Mouse (Mus musculus) heart, postnatal 0 days (tissue): ENCODE data around the gene Nmnat2. TPM values are rescaled to one million over a fixed set of nuclear protein-coding genes. Genes with fewer than 3 reads are reported as not detected.

Experiments
- ATAC-seq: fragments of 200-750 bp; cut with Nextera tagmentation; 2 replicates; pipeline ENCODE4 v1.8.0; 2017; ENCODE audit warnings: low read depth, moderate number of reproducible peaks, moderate library complexity; ENCODE audit not compliant: insufficient read depth
- DNase-seq: peaks from one replicate; pipeline ENCODE4 v3.0.0-alpha.2; 2016; ENCODE audit warnings: low spot score
- H3K27ac ChIP-seq: fragments of 300-500 bp; sonication (generic); 2 replicates; pipeline ENCODE4 v1.5.1; 2014; ENCODE audit warnings: low read depth, mild to moderate bottlenecking
- H3K27me3 ChIP-seq: fragments of 300-500 bp; sonication (generic); 2 replicates; pipeline ENCODE4 v1.6.1; 2014; ENCODE audit warnings: low read length, mixed read lengths; ENCODE audit not compliant: control insufficient read depth, insufficient read depth
- H3K36me3 ChIP-seq: fragments of 300-500 bp; sonication (generic); replicated peaks from 2 replicates; pipeline ENCODE4 v1.6.1; 2014; ENCODE audit warnings: low read length, mixed read lengths; ENCODE audit not compliant: control insufficient read depth, insufficient read depth
- H3K4me1 ChIP-seq: fragments of 300-500 bp; sonication (generic); 2 replicates; pipeline ENCODE4 v1.6.1; 2014; ENCODE audit warnings: antibody characterized with exemption; ENCODE audit not compliant: control insufficient read depth, insufficient read depth
- H3K4me2 ChIP-seq: fragments of 300-500 bp; sonication (generic); 2 replicates; pipeline ENCODE4 v1.6.1; 2014; ENCODE audit warnings: low read depth, mild to moderate bottlenecking, low read length, moderate library complexity
- H3K4me3 ChIP-seq: fragments of 300-500 bp; sonication (generic); 2 replicates; pipeline ENCODE4 v1.5.1; 2014; ENCODE audit warnings: low read depth, low read length
- H3K9ac ChIP-seq: fragments of 300-500 bp; sonication (generic); replicated peaks from 2 replicates; pipeline ENCODE4 v1.6.1; 2014; ENCODE audit warnings: low read depth, low read length, mixed read lengths
- H3K9me3 ChIP-seq: fragments of 300-500 bp; sonication (generic); replicated peaks from 2 replicates; pipeline ENCODE4 v1.6.1; 2016; ENCODE audit warnings: low read length; ENCODE audit not compliant: control insufficient read depth
- CTCF ChIP-seq: IDR thresholded peaks from 2 replicates; pipeline ENCODE4 v1.5.1; 2016; ENCODE audit warnings: antibody characterized with exemption, control low read depth, low read depth
- EP300 ChIP-seq: IDR thresholded peaks from 2 replicates; pipeline ENCODE4 v1.6.1; 2016; ENCODE audit warnings: antibody characterized with exemption, low read depth
- WGBS: fragments of 180-500 bp; shearing (Covaris S2); extraction: QIAGEN DNeasy Blood & Tissue Kit; methylation state at CpG from one replicate; pipeline ENCODE4 v1.1.7; 2014; 5-methylcytosine and 5-hydroxymethylcytosine counted together
- polyA plus RNA-seq: library from polyadenylated mRNA; unstranded; fragments of >200 nt; fragmentation: Nextera tagmentation; extraction: Ambion mirVana; gene quantifications from 2 replicates; pipeline ENCODE4 v1.2.1, GENCODE M21; 2015
- total RNA-seq: library from RNA; depleted of rRNA; stranded (reverse); fragments of >200 nt; gene quantifications from 2 replicates; pipeline ENCODE4 v1.2.3, GENCODE M21; 2014; ENCODE audit warnings: low replicate concordance

The Nmnat2 gene
- total and polyA plus RNA-seq, 2 experiments from 2014 or later: 0.57 to 0.69 TPM

GRCm38 (mm10) chr1:153064784-153065390, 110.1 kb downstream of the Nmnat2 start:
- H3K27ac ChIP-seq: peak overlapping the region; percentile 66
- no peak for DNase-seq
- no peak for TF ChIP-seq CTCF
- no peak for TF ChIP-seq EP300
- 0 out of 2 replicates have a peak, but pooled peaks cover 6% of the 10 kb centered on the region for H3K4me1 ChIP-seq
- H3K4me2 ChIP-seq: no peak overlapping the region
- H3K36me3 ChIP-seq: no peaks in the 10 kb centered on the region
- no peak overlapping the region for H3K4me3 ChIP-seq
- no peaks in the 10 kb centered on the region for H3K27me3 ChIP-seq
- no peak overlapping the region for H3K9ac ChIP-seq
- WGBS: 76% methylated on average over 9 of the region's 9 CpGs
- 0 out of 2 replicates have a peak, but pooled peaks cover 4% of the 10 kb centered on the region for H3K9me3 ChIP-seq
- no peak for ATAC-seq

DNA sequence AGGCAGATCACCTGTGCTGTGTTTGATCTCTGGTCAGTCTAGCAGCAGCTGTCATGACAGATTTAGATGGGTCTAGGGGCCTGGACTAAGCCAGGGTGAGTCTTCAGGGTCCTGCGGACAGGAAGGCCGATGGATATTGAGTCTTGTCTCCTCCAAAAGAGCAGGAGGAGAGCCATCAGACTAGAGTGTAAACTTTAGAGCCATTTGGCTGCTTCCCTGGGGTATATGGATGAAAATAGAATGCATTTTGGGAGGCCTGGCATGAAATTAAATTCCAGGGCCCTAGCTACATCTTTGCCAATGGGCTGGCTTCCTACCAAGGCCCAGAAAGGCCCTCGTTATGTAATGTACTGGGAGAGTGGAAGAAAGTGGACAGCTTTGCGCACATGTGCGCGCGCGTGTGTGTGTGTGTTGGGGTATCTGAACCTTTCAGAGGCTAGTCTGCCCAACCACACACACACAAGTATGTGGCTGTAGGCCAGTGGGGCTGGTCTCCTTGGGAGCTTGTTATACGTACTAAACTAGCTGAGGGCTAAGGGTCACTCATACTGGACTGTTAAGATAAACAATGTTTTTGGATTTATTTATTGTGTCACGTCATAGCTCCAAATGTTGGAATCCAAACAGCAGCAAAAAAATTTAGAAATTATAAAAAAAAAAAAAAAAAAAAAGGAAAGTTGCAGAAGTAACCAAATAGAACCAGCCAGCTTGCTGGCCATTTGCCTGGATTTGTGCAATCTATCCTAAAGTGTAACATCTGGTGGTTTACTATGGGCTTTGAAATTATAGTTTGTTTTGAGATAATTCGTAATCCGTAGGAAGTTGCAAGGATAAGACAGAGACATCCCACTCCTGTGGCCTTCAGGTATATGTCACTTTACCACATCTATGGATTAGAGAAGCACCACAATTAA, 110.9 kb downstream of the Nmnat2 start:
- no peaks in the 10 kb centered on the region for H3K36me3 ChIP-seq
- no peak overlapping the region for H3K4me2 ChIP-seq
- DNase-seq: peak; percentile 34
- H3K9ac ChIP-seq: no peak overlapping the region
- 0 out of 2 replicates have a peak, but pooled peaks cover 6% of the 10 kb centered on the region for H3K4me1 ChIP-seq
- no peaks in the 10 kb centered on the region for H3K27me3 ChIP-seq
- TF ChIP-seq EP300: no peak
- no peak for TF ChIP-seq CTCF
- 0 out of 2 replicates have a peak, but pooled peaks cover 4% of the 10 kb centered on the region for H3K9me3 ChIP-seq
- H3K27ac ChIP-seq: peak overlapping the region; percentile 66
- WGBS: 69% methylated on average over 12 of the region's 12 CpGs
- no peak overlapping the region for H3K4me3 ChIP-seq
- peak; percentile 75 for ATAC-seq

DNA sequence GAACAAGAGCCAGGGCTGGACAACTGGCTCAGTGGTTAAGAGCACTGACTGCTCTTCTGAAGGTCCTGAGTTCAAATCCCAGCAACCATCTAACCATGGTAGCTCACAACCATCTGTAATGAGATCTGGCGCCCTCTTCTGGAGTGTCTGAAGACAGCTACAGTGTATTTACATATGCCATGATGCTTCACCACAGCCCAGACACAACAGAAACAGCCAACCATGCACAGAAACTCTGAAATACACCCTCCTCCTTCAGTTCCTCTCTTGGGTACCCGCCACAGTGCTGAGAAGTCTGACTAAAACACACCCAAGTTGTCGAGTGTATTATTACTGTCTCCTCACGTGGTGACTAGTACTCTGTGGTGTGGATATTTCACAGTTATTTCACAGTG, 111.6 kb downstream of the Nmnat2 start:
- no peak overlapping the region for H3K4me3 ChIP-seq
- WGBS: 80% methylated on average over 4 of the region's 4 CpGs
- no peak overlapping the region for H3K4me2 ChIP-seq
- H3K27me3 ChIP-seq: 0 out of 2 replicates have a peak, but pooled peaks cover under 1% of the 10 kb centered on the region
- no peak for ATAC-seq
- H3K4me1 ChIP-seq: 0 out of 2 replicates have a peak, but pooled peaks cover 6% of the 10 kb centered on the region
- DNase-seq: no peak
- no peaks in the 10 kb centered on the region for H3K36me3 ChIP-seq
- H3K27ac ChIP-seq: no peak overlapping the region
- no peak for TF ChIP-seq EP300
- TF ChIP-seq CTCF: peak; percentile 16; the same call in 1 of the 2 replicates
- no peak overlapping the region for H3K9ac ChIP-seq
- 0 out of 2 replicates have a peak, but pooled peaks cover 4% of the 10 kb centered on the region for H3K9me3 ChIP-seq

DNA sequence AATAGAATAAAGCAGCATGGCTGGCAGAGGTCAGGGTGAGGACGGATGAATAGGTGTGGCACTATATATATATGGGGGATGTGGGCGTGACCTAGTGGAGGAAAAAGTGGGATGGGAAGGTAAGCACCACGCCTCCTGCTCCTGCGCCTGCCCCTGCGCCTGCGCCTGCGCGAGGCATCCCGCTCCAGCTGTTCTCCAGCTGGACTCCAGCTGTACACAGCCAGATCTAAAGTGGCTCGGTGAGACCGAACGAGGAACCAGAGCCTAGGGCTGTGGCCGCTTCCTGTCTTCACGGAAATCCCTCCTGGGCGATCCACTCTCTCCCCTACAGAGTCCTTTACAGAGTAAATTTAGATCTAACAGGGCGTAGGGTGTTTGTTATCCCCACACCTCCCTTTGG, 116.8 kb downstream of the Nmnat2 start:
- no peak overlapping the region for H3K27ac ChIP-seq
- no peak for TF ChIP-seq CTCF
- no peak for TF ChIP-seq EP300
- no peak for DNase-seq
- peaks cover 12% of the 10 kb centered on the region; the same call in 1 of the 2 replicates for H3K27me3 ChIP-seq
- 39% methylated on average over 16 of the region's 16 CpGs for WGBS
- H3K4me2 ChIP-seq: peak overlapping the region; percentile 52
- no peaks in the 10 kb centered on the region for H3K4me1 ChIP-seq
- peak overlapping the region; percentile 22 for H3K4me3 ChIP-seq
- H3K36me3 ChIP-seq: no peaks in the 10 kb centered on the region
- peak; percentile 17; the same call in 1 of the 2 replicates for ATAC-seq
- H3K9ac ChIP-seq: no peak overlapping the region
- 0 out of 2 replicates have a peak, but pooled peaks cover 4% of the 10 kb centered on the region for H3K9me3 ChIP-seq

DNA sequence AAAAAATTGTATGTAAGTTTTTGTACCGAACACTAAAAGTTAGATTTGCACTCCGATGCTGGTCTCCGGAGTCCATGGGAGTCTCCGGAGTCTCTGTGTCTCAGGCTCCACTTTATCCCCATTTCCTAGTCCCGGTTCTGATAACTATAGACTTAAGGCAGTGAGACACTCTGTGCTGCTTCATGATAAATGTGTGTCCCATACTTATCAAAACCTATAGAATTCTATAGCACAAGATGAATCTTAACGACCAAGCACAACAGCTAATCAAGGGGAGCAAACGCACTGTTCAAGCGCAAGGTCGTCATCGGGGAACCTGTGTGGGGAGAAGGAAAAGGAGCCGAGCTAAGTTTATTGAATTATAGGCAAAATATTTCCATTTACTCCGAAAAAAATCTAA, 117.2 kb downstream of the Nmnat2 start:
- H3K4me1 ChIP-seq: no peaks in the 10 kb centered on the region
- WGBS: 36% methylated on average over 12 of the region's 12 CpGs
- H3K4me2 ChIP-seq: peak overlapping the region; percentile 52
- H3K9me3 ChIP-seq: 0 out of 2 replicates have a peak, but pooled peaks cover 4% of the 10 kb centered on the region
- no peaks in the 10 kb centered on the region for H3K36me3 ChIP-seq
- H3K27ac ChIP-seq: no peak overlapping the region
- no peak for DNase-seq
- no peak for TF ChIP-seq EP300
- no peak for TF ChIP-seq CTCF
- no peak for ATAC-seq
- H3K4me3 ChIP-seq: peak overlapping the region; percentile 22
- no peak overlapping the region for H3K9ac ChIP-seq
- peaks cover 12% of the 10 kb centered on the region; the same call in 1 of the 2 replicates for H3K27me3 ChIP-seq
